Mouse (Mus musculus): ENCODE data around the gene Rsl24d1. TPM values are rescaled to one million over a fixed set of nuclear protein-coding genes. Genes with fewer than 3 reads are reported as not detected.
"Not testable (repeated sequence)": the region's sequence is repeated elsewhere in the genome, so short reads cannot be mapped to it uniquely, and the experiment has no call there.

Gene Rsl24d1
- polyA plus RNA-seq, 1 experiment from 2014 or later: 90.5 TPM

DNA sequence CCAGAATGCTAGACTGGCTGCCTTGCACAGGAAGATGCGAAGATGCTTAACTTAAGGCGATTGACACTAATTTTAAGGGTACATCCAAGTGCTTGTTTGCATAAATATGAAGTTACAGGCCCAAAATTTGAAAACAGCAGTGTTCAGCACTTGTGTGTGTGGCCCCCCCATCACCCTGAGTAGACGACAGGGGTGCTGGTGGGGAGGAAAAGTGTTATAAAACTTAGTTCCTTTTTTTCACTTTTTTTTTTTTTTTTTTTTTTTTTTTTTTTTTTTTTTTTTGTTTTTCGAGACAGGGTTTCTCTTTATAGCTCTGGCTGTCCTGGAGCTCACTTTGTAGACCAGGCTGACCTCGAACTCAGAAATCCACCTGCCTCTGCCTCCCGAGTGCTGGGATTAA lies 3.5 kb downstream of the Rsl24d1 start:
- peaks cover 13% of the 10 kb centered on the region for H3K36me3 ChIP-seq (ENCODE audit: control insufficient read depth, insufficient read depth, low read length)
- H3K9me3 ChIP-seq (replicated peaks; ENCODE audit: control insufficient read depth, low read length): not testable (repeated sequence)
- WGBS: 85% methylated on average over 6 of the region's 6 CpGs

DNA sequence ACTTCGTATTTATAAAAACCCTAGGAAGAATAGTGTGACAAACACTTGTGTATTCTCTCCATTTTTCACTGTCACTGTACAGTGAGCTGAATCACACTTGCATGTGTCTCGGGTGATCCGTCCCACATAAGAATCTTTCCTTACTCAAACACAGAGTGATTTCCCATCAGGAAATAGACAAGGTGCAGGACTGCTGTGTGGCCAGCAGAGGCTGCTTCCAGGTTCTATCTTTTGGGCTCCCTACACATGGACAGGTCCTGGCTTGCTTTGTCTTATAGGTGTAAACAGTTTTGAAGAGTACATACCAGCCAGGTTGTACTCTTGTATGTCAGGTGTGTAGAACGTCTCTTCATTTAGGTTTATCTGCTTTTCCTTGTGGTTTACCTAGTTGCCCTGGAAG lies 4.8 kb downstream of the Rsl24d1 start:
- Histone ChIP-seq H3K4me3 (replicated peaks; ENCODE audit: low read length) (no peak overlapping the region), H3K4me2 (ENCODE audit: low read depth, low read length) (no peak overlapping the region), H3K36me3 (ENCODE audit: control insufficient read depth, insufficient read depth, low read length) (peaks cover 13% of the 10 kb centered on the region), H3K9ac (ENCODE audit: low read length) (no peak overlapping the region), H3K27ac (ENCODE audit: low read length) (no peak overlapping the region), H3K9me3 (replicated peaks; ENCODE audit: control insufficient read depth, low read length) (no peaks in the 10 kb centered on the region), H3K4me1 (ENCODE audit: control insufficient read depth, insufficient read depth, low read length) (peaks cover 5% of the 10 kb centered on the region; the same call in 1 of the 2 replicates), H3K27me3 (ENCODE audit: control insufficient read depth, insufficient read depth, low read length) (no peaks in the 10 kb centered on the region)
- no peak for ATAC-seq (ENCODE audit: insufficient read depth, low FRiP score)
- 82% methylated on average over 4 of the region's 4 CpGs for WGBS

More for the DNA sequence above, 3.5 kb downstream of the Rsl24d1 start:
- not testable (repeated sequence) for ATAC-seq (ENCODE audit: insufficient read depth, low FRiP score); H3K27ac ChIP-seq (ENCODE audit: low read length); H3K27me3 ChIP-seq (ENCODE audit: control insufficient read depth, insufficient read depth, low read length); H3K9ac ChIP-seq (ENCODE audit: low read length); H3K4me2 ChIP-seq (ENCODE audit: low read depth, low read length); H3K4me1 ChIP-seq (ENCODE audit: control insufficient read depth, insufficient read depth, low read length); H3K4me3 ChIP-seq (replicated peaks; ENCODE audit: low read length)

DNA sequence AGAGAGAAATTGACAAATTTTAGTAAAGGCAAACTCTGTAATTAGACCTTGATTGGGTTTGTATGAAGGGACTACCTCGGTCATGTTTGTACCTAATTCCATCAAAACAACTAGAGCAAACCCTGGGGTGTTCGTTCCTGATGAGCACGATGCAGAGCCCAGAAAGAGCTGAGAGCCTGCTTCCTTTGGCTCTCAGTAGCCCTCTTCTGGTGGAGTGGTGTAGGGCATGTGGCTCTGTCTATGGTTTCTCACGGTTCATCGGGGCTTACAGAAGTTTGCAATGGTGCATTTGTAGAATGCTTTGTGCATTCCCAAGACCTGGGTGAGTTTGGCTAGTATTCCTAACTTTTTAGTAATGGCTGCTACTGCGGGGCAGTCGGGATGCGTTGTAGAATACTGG lies 8.5 kb downstream of the Rsl24d1 start:
- no peak overlapping the region for H3K27ac ChIP-seq (ENCODE audit: low read length)
- H3K4me3 ChIP-seq (replicated peaks; ENCODE audit: low read length): no peak overlapping the region
- no peaks in the 10 kb centered on the region for H3K27me3 ChIP-seq (ENCODE audit: control insufficient read depth, insufficient read depth, low read length)
- no peak overlapping the region for H3K9ac ChIP-seq (ENCODE audit: low read length)
- no peaks in the 10 kb centered on the region for H3K9me3 ChIP-seq (replicated peaks; ENCODE audit: control insufficient read depth, low read length)
- H3K4me1 ChIP-seq (ENCODE audit: control insufficient read depth, insufficient read depth, low read length): no peaks in the 10 kb centered on the region
- WGBS: 68% methylated on average over 8 of the region's 8 CpGs
- H3K36me3 ChIP-seq (ENCODE audit: control insufficient read depth, insufficient read depth, low read length): peaks cover 28% of the 10 kb centered on the region
- ATAC-seq (ENCODE audit: insufficient read depth, low FRiP score): no peak
- H3K4me2 ChIP-seq (ENCODE audit: low read depth, low read length): no peak overlapping the region

DNA sequence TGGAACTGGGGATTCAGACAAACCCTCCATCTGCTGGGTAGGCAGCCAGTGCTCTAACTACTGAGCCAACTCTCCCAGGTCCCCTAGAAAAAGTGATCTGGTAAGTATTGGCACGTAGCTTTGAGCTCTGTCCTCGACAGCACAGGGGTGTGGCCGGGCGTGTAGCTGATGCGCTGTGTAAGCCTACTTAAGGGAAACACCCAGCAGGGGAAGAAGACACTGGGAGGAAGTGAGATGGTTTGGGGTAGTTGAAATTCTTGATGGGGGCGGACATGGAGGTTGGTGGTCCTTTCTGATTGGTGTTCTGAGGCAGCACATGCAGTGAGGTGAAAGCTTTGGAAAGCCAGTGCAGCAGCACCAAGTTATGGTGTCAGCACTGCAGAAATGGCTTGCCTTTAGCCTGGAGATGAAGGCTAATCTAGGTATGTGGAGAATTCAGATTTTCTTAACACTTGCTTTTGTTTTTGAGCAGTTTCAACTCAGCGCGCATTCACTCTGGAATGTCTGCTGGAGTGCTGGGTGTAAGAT lies 11.9 kb downstream of the Rsl24d1 start:
- H3K9ac ChIP-seq (ENCODE audit: low read length): no peak overlapping the region
- no peak overlapping the region for H3K27ac ChIP-seq (ENCODE audit: low read length)
- H3K36me3 ChIP-seq (ENCODE audit: control insufficient read depth, insufficient read depth, low read length): peaks cover 29% of the 10 kb centered on the region
- no peak overlapping the region for H3K4me2 ChIP-seq (ENCODE audit: low read depth, low read length)
- no peak for ATAC-seq (ENCODE audit: insufficient read depth, low FRiP score)
- no peaks in the 10 kb centered on the region for H3K27me3 ChIP-seq (ENCODE audit: control insufficient read depth, insufficient read depth, low read length)
- H3K4me1 ChIP-seq (ENCODE audit: control insufficient read depth, insufficient read depth, low read length): no peaks in the 10 kb centered on the region
- no peak overlapping the region for H3K4me3 ChIP-seq (replicated peaks; ENCODE audit: low read length)
- 86% methylated on average over 8 of the region's 8 CpGs for WGBS
- no peaks in the 10 kb centered on the region for H3K9me3 ChIP-seq (replicated peaks; ENCODE audit: control insufficient read depth, low read length)

DNA sequence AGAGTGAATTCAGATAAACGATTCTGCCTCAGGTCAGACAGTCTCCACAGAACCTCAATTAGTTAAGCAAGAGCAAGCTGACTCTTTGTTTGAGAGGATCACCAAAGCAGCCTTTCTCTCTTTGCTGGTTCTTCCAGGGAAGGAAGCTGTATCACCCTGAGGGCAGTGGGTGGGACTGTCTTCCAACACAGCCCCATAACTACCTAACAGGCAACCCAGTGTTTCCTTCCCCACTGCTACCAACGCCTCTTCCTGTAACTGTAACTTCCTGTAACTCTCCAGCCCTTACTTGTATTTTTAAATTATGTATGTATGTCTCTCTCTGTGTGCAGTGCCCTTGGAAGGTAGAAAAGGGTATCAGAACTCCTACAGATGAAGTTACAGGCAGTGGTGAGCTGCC lies 14.2 kb downstream of the Rsl24d1 start:
- WGBS: 85% methylated on average over 2 of the region's 2 CpGs
- H3K27ac ChIP-seq (ENCODE audit: low read length): no peak overlapping the region

DNA sequence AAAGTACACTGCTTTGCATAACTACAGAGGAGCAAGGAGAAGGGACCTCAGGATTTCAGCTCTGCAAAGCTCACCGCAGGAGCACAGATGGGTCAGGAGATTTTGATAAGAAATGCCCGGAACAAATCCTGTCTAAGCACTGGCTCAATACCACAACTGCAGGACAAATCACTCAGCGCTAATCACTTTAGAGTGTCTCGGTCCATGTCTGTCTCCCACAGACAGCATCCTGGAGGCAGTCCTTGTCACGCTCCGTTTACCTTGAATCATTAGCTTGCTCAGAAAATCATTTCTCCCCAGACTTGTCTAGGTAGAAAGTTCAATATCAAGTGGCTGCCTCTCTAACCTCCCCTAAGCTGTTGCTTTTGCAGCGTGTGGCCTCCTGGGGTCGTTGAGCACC lies 16.6 kb downstream of the Rsl24d1 start:
- Histone ChIP-seq H3K27ac (ENCODE audit: low read length) (no peak overlapping the region), H3K36me3 (ENCODE audit: control insufficient read depth, insufficient read depth, low read length) (peaks cover 18% of the 10 kb centered on the region), H3K27me3 (ENCODE audit: control insufficient read depth, insufficient read depth, low read length) (no peaks in the 10 kb centered on the region), H3K4me3 (replicated peaks; ENCODE audit: low read length) (no peak overlapping the region), H3K9me3 (replicated peaks; ENCODE audit: control insufficient read depth, low read length) (no peaks in the 10 kb centered on the region), H3K9ac (ENCODE audit: low read length) (no peak overlapping the region), H3K4me1 (ENCODE audit: control insufficient read depth, insufficient read depth, low read length) (no peaks in the 10 kb centered on the region), H3K4me2 (ENCODE audit: low read depth, low read length) (no peak overlapping the region)
- WGBS: 86% methylated on average over 8 of the region's 8 CpGs
- no peak for ATAC-seq (ENCODE audit: insufficient read depth, low FRiP score)

More for the DNA sequence above, 14.2 kb downstream of the Rsl24d1 start:
- no peak overlapping the region for H3K4me3 ChIP-seq (replicated peaks; ENCODE audit: low read length)
- H3K4me1 ChIP-seq (ENCODE audit: control insufficient read depth, insufficient read depth, low read length): no peaks in the 10 kb centered on the region
- H3K4me2 ChIP-seq (ENCODE audit: low read depth, low read length): no peak overlapping the region
- ATAC-seq (ENCODE audit: insufficient read depth, low FRiP score): no peak
- H3K27me3 ChIP-seq (ENCODE audit: control insufficient read depth, insufficient read depth, low read length): no peaks in the 10 kb centered on the region
- H3K9me3 ChIP-seq (replicated peaks; ENCODE audit: control insufficient read depth, low read length): no peaks in the 10 kb centered on the region
- H3K9ac ChIP-seq (ENCODE audit: low read length): no peak overlapping the region
- H3K36me3 ChIP-seq (ENCODE audit: control insufficient read depth, insufficient read depth, low read length): peaks cover 23% of the 10 kb centered on the region

DNA sequence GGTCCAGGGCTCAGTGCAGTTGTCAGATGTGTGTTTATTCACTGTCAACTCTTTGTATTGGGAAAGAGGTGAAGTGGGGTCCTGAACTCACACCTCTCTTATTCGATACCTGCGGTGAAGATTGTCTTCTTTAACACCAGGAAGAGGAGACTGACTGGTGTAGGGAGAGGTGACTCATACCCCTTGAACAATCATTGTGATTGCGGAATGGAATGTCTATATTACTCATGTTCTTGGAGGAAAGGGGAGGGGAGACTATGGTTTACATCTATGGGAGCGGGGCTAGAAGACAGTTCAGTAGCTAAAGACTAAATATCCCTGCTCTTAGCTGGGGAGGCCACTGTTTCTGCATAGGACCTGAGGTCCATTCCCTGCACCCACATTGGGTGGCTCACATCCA lies 17.3 kb downstream of the Rsl24d1 start:
- 68% methylated on average over 4 of the region's 4 CpGs for WGBS
- Histone ChIP-seq H3K9ac (ENCODE audit: low read length) (no peak overlapping the region), H3K9me3 (replicated peaks; ENCODE audit: control insufficient read depth, low read length) (no peaks in the 10 kb centered on the region), H3K4me3 (replicated peaks; ENCODE audit: low read length) (no peak overlapping the region), H3K27ac (ENCODE audit: low read length) (no peak overlapping the region), H3K27me3 (ENCODE audit: control insufficient read depth, insufficient read depth, low read length) (no peaks in the 10 kb centered on the region), H3K36me3 (ENCODE audit: control insufficient read depth, insufficient read depth, low read length) (peaks cover 18% of the 10 kb centered on the region), H3K4me2 (ENCODE audit: low read depth, low read length) (no peak overlapping the region), H3K4me1 (ENCODE audit: control insufficient read depth, insufficient read depth, low read length) (no peaks in the 10 kb centered on the region)
- no peak for ATAC-seq (ENCODE audit: insufficient read depth, low FRiP score)

DNA sequence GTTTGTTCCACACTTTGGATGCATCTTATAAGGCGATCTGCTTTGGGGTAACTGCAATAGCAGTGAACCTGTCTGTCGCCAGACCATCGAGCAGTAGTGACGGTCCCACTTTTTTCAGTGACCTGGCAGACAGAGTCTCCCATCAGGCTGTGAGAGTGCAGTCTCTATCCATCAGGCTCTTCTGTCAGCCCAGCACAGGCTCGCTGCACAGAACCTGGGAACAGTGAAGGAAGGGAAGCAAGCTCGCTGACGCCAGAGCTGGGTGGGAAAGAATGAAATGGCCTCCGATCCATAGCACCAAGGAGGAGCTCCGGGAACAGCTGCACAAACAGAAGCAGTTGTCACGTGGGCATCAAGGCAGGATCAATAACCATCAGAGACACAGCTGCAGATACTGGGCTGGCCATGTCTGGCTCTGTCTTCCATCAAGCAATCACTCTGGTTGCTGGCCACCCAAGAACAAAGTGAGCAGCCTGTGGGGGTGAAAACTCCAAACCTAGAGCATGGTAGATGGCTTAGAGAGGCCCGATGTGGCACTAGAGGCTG lies 24.2 kb downstream of the Rsl24d1 start:
- Histone ChIP-seq H3K9ac (ENCODE audit: low read length) (no peak overlapping the region), H3K4me1 (ENCODE audit: control insufficient read depth, insufficient read depth, low read length) (no peaks in the 10 kb centered on the region), H3K36me3 (ENCODE audit: control insufficient read depth, insufficient read depth, low read length) (no peaks in the 10 kb centered on the region), H3K4me3 (replicated peaks; ENCODE audit: low read length) (no peak overlapping the region), H3K27ac (ENCODE audit: low read length) (no peak overlapping the region), H3K4me2 (ENCODE audit: low read depth, low read length) (no peak overlapping the region), H3K9me3 (replicated peaks; ENCODE audit: control insufficient read depth, low read length) (no peaks in the 10 kb centered on the region), H3K27me3 (ENCODE audit: control insufficient read depth, insufficient read depth, low read length) (no peaks in the 10 kb centered on the region)
- ATAC-seq (ENCODE audit: insufficient read depth, low FRiP score): no peak
- 40% methylated on average over 11 of the region's 11 CpGs for WGBS

DNA sequence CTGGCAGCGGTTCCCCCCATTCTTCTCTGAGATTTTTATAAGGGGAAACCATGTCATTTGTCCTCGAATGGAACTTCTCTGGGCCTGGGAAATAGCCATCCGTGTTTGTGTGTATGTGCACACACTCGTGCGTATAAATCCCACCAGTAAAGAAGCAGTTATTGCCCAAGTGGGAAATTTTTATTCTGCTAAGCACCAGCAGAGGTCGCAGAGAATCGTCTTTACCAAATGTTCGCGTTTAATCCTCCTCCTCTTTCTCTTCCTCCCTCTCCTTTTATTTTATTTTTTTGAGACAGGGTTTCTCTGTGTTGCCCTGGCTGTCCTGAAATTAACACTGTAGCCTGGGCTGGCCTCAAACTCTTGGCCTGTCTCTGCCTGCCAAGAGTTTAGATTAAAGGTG lies 41.1 kb downstream of the Rsl24d1 start:
- ATAC-seq (ENCODE audit: insufficient read depth, low FRiP score): no peak
- 51% methylated on average over 9 of the region's 9 CpGs for WGBS
- Histone ChIP-seq H3K27ac (ENCODE audit: low read length) (no peak overlapping the region), H3K4me1 (ENCODE audit: control insufficient read depth, insufficient read depth, low read length) (no peaks in the 10 kb centered on the region), H3K9me3 (replicated peaks; ENCODE audit: control insufficient read depth, low read length) (no peaks in the 10 kb centered on the region), H3K4me3 (replicated peaks; ENCODE audit: low read length) (no peak overlapping the region), H3K4me2 (ENCODE audit: low read depth, low read length) (no peak overlapping the region), H3K9ac (ENCODE audit: low read length) (no peak overlapping the region), H3K36me3 (ENCODE audit: control insufficient read depth, insufficient read depth, low read length) (no peaks in the 10 kb centered on the region), H3K27me3 (ENCODE audit: control insufficient read depth, insufficient read depth, low read length) (no peaks in the 10 kb centered on the region)
